Mouse (Mus musculus) G1E (cell line): ENCODE data around the gene Nktr. TPM values are rescaled to one million over a fixed set of nuclear protein-coding genes. Genes with fewer than 3 reads are reported as not detected.

Source experiments
- ATAC-seq: 2 replicates; pipeline ENCODE4 v1.8.0; 2016; ENCODE audit warnings: mild to moderate bottlenecking; ENCODE audit not compliant: insufficient number of reproducible peaks, poor library complexity, low FRiP score, severe bottlenecking; ENCODE audit errors: extremely low read depth
- DNase-seq: peaks from one replicate; pipeline ENCODE4 v3.0.0; 2012; ENCODE audit warnings: low spot score
- H3K27me3 ChIP-seq: 2 replicates; pipeline ENCODE4 v1.6.1; 2012; ENCODE audit warnings: mild to moderate bottlenecking, low read length, inconsistent platforms; ENCODE audit not compliant: insufficient read depth
- H3K36me3 ChIP-seq: replicated peaks from 2 replicates; pipeline ENCODE3; 2012; ENCODE audit warnings: mild to moderate bottlenecking, inconsistent platforms
- H3K4me1 ChIP-seq: 2 replicates; pipeline ENCODE4 v1.6.1; 2012; ENCODE audit warnings: low read depth, low read length, inconsistent platforms, mixed read lengths; ENCODE audit not compliant: insufficient read depth
- H3K4me3 ChIP-seq: 2 replicates; pipeline ENCODE4 v1.5.1; 2012; ENCODE audit warnings: low read depth, mild to moderate bottlenecking, inconsistent platforms, low read length, moderate library complexity, mixed read lengths
- H3K9me3 ChIP-seq: replicated peaks from 2 replicates; pipeline ENCODE4 v1.6.1; 2012; ENCODE audit warnings: inconsistent platforms
- CTCF ChIP-seq: IDR thresholded peaks from 2 replicates; pipeline ENCODE4 v1.5.1; 2012; ENCODE audit warnings: low read depth, low read length, inconsistent platforms, mixed read lengths
- GATA1 ChIP-seq: IDR thresholded peaks from 2 replicates; pipeline ENCODE4 v1.6.1; 2012; ENCODE audit warnings: borderline replicate concordance, low read length, inconsistent platforms, mixed read lengths
- GATA2 ChIP-seq: IDR thresholded peaks from 2 replicates; pipeline ENCODE4 v1.6.1; 2012; ENCODE audit warnings: low read depth, low read length, inconsistent platforms, borderline replicate concordance
- POLR2AphosphoS5 ChIP-seq: IDR thresholded peaks from 2 replicates; pipeline ENCODE4 v1.6.1; 2012; ENCODE audit warnings: low read depth, low read length, inconsistent platforms; ENCODE audit not compliant: insufficient replicate concordance
- TAL1 ChIP-seq: conservative IDR thresholded peaks from 2 replicates; pipeline ENCODE4 v1.6.1; 2012; ENCODE audit warnings: low read depth, low read length, inconsistent platforms, mixed read lengths
- polyA plus RNA-seq: library from polyadenylated mRNA; stranded (reverse); fragments of >175 nt; gene quantifications from 2 replicates; pipeline ENCODE4 v1.2.3, GENCODE M21; 2012
- total RNA-seq, 2 experiments: library from RNA; stranded (forward) in 1 of 2; stranded (reverse) in 1 of 2; fragments of 200-1000 nt in 1 of 2; fragments of >200 nt in 1 of 2; fragmentation: Nextera tagmentation in 1 of 2; gene quantifications; 2 replicates each; pipeline ENCODE4 v1.2.3; 2014 to 2017

The Nktr gene
- total and polyA plus RNA-seq, 3 experiments = 33.2 to 339 (median 135) TPM

GRCm38 (mm10) chr9:121710584-121710975 is 8.4 kb upstream of the Nktr start:
- DNase-seq = peak; percentile 33
- TF ChIP-seq CTCF = no peak
- TF ChIP-seq TAL1 = no peak
- no peak for TF ChIP-seq POLR2AphosphoS5
- no peak for TF ChIP-seq GATA2
- TF ChIP-seq GATA1 = no peak
- H3K27me3 ChIP-seq = no peaks in the 10 kb centered on the region
- ATAC-seq = no peak
- H3K4me3 ChIP-seq = peak overlapping the region; percentile 92
- peaks cover 55% of the 10 kb centered on the region for H3K4me1 ChIP-seq
- H3K9me3 ChIP-seq = no peaks in the 10 kb centered on the region
- H3K36me3 ChIP-seq = peaks cover 27% of the 10 kb centered on the region

GRCm38 (mm10) chr9:121717048-121717447 is 1.9 kb upstream of the Nktr start:
- ATAC-seq = no peak
- H3K9me3 ChIP-seq = peaks cover 3% of the 10 kb centered on the region; the same call in 1 of the 2 replicates
- TF ChIP-seq CTCF = no peak
- no peak for TF ChIP-seq GATA2
- no peak for TF ChIP-seq GATA1
- no peak for TF ChIP-seq POLR2AphosphoS5
- TF ChIP-seq TAL1 = no peak
- no peak overlapping the region for H3K4me3 ChIP-seq
- DNase-seq = no peak
- H3K4me1 ChIP-seq = peaks cover 21% of the 10 kb centered on the region
- peaks cover 24% of the 10 kb centered on the region for H3K36me3 ChIP-seq
- H3K27me3 ChIP-seq = no peaks in the 10 kb centered on the region

- no peak for ATAC-seq
- TF ChIP-seq GATA2 = no peak
- TF ChIP-seq CTCF = no peak
- TF ChIP-seq TAL1 = no peak
- TF ChIP-seq POLR2AphosphoS5 = no peak
- TF ChIP-seq GATA1 = no peak
- peaks cover 13% of the 10 kb centered on the region for H3K36me3 ChIP-seq
Observed at GRCm38 (mm10) chr9:121718070-121718705, 781 bp upstream of the Nktr start.

GRCm38 (mm10) chr9:121719347-121720331 is 670 bp downstream of the Nktr start:
- DNase-seq (peak; percentile 26), ATAC-seq (0 out of 2 replicates have a peak, but pooled peaks have one; percentile 2)
- TF ChIP-seq GATA2 = no peak
- TF ChIP-seq CTCF = no peak
- no peak for TF ChIP-seq TAL1
- TF ChIP-seq GATA1 = no peak
- Histone ChIP-seq H3K9me3 (peaks cover 3% of the 10 kb centered on the region; the same call in 1 of the 2 replicates), H3K27me3 (no peaks in the 10 kb centered on the region), H3K4me3 (peak overlapping the region; percentile 79), H3K4me1 (peaks cover 19% of the 10 kb centered on the region), H3K36me3 (peaks cover 12% of the 10 kb centered on the region)

More at GRCm38 (mm10) chr9:121718070-121718705, 781 bp upstream of the Nktr start:
- peak overlapping the region; percentile 79 for H3K4me3 ChIP-seq
- no peaks in the 10 kb centered on the region for H3K27me3 ChIP-seq
- peaks cover 19% of the 10 kb centered on the region for H3K4me1 ChIP-seq
- no peak for DNase-seq
- peaks cover 3% of the 10 kb centered on the region; the same call in 1 of the 2 replicates for H3K9me3 ChIP-seq

- Histone ChIP-seq H3K36me3 (peaks cover 81% of the 10 kb centered on the region), H3K27me3 (no peaks in the 10 kb centered on the region), H3K4me3 (no peak overlapping the region), H3K4me1 (peaks cover 2% of the 10 kb centered on the region; the same call in 1 of the 2 replicates), H3K9me3 (no peaks in the 10 kb centered on the region)
- no peak for TF ChIP-seq GATA1
- TF ChIP-seq CTCF = no peak
- TF ChIP-seq GATA2 = no peak
- TF ChIP-seq POLR2AphosphoS5 = no peak
- no peak for TF ChIP-seq TAL1
- no peak for DNase-seq
- no peak for ATAC-seq
Observed at GRCm38 (mm10) chr9:121740490-121740889, 21.5 kb downstream of the Nktr start.

DNA sequence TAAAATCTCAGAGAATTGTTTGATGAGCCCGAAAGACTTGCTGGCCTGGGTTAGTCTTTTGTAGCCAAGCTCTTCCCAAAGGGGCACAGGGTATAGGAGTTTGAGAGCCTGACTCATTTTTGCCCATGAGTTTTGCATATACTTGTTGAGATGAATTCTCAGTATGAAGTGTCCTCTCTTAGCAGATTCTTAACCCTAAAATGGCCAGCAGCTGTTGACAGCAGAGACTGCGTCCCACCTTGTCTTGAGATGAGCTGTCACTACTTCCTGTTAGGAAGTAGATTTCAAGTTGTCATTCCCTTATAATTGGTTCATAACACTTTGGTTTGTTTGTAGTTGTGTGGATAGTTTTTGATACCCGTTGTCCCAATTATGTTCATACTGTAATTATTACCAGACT is 22.2 kb downstream of the Nktr start:
- no peak for ATAC-seq
- TF ChIP-seq CTCF (no peak), POLR2AphosphoS5 (no peak)
- no peaks in the 10 kb centered on the region for H3K9me3 ChIP-seq
- H3K27me3 ChIP-seq = no peaks in the 10 kb centered on the region
- no peak for DNase-seq
- no peak overlapping the region for H3K4me3 ChIP-seq
- H3K4me1 ChIP-seq = peaks cover 2% of the 10 kb centered on the region; the same call in 1 of the 2 replicates
- H3K36me3 ChIP-seq = peaks cover 80% of the 10 kb centered on the region
